Mouse (Mus musculus) spleen, embryonic (tissue): Measurements from ENCODE around the gene Bard1.

ENCODE experiments used
- CTCF ChIA-PET: fragments of 350-600 bp; sonication (Branson Sonifier 250); formaldehyde crosslinking; loops from one replicate; lab custom pipeline; 2022; lab: Charles Lee

Gene Bard1

DNA sequence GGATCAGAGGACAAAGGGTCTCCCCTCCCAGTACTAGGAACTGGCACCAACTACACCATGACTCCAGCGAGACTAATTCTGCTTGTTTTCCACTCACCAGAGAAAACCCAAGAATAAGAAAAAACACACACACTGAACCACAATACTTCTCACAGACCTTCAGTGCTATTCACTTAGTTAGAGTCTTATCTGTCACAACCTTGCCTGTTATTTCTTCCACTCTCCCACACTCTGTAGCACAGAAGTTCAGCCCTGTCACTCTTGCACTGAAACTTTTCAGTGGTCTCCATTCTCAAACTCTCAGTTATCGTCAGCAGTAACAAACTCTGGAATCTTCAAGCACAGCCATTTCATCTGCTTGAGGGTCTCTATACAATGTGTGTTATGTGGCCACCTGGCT lies 50.2 kb downstream of the Bard1 start:
- CTCF ChIA-PET = no interaction called here

DNA sequence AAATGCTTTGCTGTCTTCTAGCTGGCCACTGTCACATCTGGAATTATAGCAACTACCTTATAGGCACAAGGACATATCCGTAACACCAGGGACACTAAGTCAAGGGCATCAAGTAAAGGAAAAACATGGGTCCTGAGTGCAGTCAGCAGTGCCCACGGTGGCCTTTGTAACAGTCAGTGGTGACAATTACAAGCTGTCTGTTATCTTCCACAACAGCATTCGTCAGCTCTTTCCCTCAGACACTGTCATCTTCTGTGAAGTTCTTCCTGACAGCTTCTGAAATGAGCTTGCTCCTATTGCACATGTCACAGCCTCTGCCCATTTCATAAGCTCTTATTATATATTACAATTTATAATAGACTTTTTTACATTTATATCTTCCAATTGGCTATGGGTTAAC lies 50.7 kb downstream of the Bard1 start:
- CTCF ChIA-PET = no interaction called here

- CTCF ChIA-PET = no interaction called here
These were observed 57.8 kb downstream of the Bard1 start for GRCm38 (mm10) chr1:71045141-71045540.

- CTCF ChIA-PET = no interaction called here
These were observed 59.0 kb downstream of the Bard1 start for GRCm38 (mm10) chr1:71043951-71044350.

DNA sequence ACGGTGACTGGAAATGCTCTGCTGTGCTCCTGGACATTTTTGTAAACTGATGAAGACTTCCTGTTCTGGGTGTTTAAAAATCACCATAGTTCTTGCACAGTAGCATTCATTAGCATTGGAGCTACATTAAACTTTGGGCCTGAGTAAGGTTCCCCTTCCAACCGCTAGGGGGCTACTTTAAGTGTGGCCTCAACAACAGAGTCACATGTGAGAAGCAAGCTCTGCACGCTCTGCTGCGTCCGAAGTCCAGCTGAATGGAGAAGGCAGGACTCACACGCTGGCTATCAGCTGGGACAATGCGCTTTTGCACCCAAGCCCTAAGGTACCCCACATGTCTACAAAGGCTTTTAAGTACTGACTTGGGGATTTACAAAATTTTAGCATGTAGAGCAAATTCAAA lies 65.9 kb downstream of the Bard1 start:
- CTCF ChIA-PET = interaction anchor here (0.5 kb wide), 1 partner anchor 65 kb away, joined by 6 read pairs; no protein-coding TSS in a partner anchor

- CTCF ChIA-PET = no interaction called here
These were observed 67.4 kb downstream of the Bard1 start for GRCm38 (mm10) chr1:71035565-71035964.

DNA sequence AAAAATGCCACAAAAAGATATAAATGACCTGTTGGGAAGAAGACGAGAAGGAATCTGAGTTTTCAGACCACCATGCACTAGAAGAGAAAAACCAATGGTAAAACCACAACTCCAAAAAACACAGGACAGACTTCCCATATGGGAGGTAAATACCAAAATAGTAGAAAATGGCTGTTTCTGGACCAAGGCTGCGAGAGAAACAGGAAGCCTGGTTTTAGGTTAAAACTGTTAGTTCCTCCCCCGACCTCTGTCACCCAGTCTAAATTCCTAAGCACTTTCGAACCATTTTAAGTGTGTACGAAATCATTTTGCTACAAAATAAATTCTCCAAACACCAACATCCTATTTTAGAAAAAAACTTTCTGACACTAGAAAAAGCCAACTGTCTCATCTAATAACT lies 80.2 kb downstream of the Bard1 start:
- CTCF ChIA-PET = no interaction called here

DNA sequence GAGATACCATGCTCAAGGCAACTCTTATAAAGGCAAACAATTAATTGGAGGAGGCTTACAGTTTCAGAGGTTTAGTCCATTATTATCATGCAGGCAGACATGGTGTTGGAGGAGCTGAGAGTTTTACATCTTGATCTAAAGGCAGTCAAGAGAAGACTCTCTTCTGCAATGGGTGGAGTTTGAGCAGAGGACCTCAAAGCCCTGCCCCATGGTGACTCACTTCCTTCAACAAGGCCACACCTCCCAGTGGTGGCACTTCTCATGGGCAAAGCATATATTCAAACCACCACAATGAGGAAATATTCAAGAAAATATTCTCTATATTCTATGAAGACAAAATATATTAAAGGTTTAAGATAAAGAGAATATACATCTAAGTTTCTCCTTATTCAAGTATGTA lies 88.6 kb downstream of the Bard1 start:
- CTCF ChIA-PET = no interaction called here

GRCm38 (mm10) chr1:71005998-71006397 lies 96.9 kb downstream of the Bard1 start:
- CTCF ChIA-PET = no interaction called here

- CTCF ChIA-PET = interaction anchor here (0.6 kb wide), 1 partner anchor 1211 kb away, joined by 3 read pairs; no protein-coding TSS in a partner anchor
These were observed 98.8 kb downstream of the Bard1 start for GRCm38 (mm10) chr1:71004177-71004576.

DNA sequence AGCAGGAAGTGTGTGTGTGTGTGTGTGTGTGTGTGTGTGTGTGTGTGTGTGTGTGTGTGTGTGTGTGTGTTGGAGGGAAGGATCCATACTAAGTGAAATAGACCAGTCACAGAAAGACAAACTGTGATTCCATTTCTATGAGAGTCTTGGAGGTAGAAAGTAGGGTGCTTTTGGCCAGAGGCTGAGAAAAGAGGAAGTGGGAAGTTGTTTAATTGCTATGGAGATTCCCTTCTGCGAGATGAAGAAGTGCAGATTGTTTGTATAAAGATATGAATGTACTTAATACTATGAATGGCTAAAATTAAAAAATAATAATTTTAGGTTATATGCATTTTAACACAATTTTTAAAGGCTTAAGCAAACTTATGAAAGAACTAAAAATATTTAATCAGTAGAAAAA lies 99.2 kb downstream of the Bard1 start:
- CTCF ChIA-PET = no interaction called here

DNA sequence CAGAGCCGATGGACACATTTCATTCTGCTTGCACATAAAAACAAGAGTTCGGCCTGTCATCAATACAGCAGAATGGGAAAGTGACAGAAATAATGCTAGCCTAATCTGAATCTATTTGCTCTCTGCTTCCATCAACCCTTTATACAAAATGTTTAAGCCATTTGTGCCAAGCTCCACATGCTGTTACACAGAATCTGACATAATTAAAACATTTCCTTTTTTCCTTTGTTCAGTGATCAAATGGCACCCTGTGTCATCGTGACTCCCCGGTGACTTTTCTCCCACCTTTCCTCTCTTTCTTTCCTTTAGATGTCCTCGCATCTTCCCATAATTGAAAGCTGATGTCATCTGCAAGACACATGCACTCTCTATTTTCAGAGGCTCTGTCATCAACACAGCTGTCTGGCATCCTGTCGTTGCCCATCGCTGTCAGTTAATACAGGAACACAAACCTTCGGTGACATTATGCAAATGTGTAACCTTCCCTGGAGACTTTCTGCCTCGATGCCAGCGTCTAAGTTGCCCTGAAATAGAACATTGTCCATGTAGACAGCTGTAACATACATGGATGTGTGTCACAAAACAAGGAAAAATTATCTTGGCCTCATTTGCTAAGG lies 105.5 kb downstream of the Bard1 start:
- CTCF ChIA-PET = no interaction called here

DNA sequence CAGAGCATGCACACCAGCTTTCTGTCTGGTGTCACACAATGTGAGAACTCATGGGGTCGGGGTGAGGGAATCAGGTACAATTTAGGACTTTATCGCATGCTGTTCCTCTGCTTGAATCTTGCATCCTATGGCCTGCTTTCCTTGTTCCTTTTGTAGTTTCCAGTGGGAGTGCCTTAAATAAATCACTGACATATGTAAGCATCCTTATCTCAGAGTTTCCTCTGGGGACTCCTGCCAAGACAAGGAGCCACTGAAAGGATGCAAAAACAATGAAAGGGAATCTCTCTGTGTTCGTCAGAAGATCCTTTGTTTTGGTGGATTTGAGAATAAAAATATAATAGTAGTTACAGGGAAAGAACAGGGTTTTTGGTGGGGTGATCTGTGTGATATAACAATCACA lies 106.2 kb downstream of the Bard1 start:
- CTCF ChIA-PET = no interaction called here
